Mouse (Mus musculus): ENCODE results near the gene Pds5b. TPM values are rescaled to one million over a fixed set of nuclear protein-coding genes. Genes with fewer than 3 reads are reported as not detected.
"Not testable (repeated sequence)": the region's sequence is repeated elsewhere in the genome, so short reads cannot be mapped to it uniquely, and the experiment has no call there.

The Pds5b gene
- polyA plus RNA-seq, 1 experiment from 2014 or later: 33.1 TPM

DNA sequence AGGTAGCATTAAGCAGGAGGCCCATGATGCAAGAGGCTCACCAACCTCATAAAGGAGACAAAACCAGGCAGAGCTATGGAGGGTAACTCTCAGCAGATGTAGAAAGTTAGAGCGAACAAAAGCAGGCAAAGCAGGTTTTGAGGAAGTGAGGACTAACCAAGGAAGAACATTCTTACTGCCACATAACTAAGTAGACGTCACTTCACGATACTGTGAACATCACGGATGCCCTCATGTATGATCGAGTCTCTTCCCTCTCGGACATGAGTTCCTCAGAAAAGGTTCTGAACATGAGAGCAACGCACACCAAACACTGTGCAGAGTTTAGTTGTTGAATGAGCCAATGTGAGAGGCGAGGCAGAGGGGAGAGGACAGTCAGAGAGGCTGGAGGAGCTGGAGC lies 163.2 kb downstream of the Pds5b start:
- H3K27me3 ChIP-seq: no peaks in the 10 kb centered on the region
- no peak overlapping the region for H3K9ac ChIP-seq
- H3K36me3 ChIP-seq: no peaks in the 10 kb centered on the region
- 92% methylated on average over 8 of the region's 8 CpGs for WGBS
- no peak overlapping the region for H3K4me3 ChIP-seq
- ATAC-seq (ENCODE audit: insufficient number of reproducible peaks, low FRiP score, low TSS enrichment, low read depth): no peak
- no peak overlapping the region for H3K27ac ChIP-seq
- peaks cover 19% of the 10 kb centered on the region for H3K4me1 ChIP-seq
- no peaks in the 10 kb centered on the region; the same call in 1 of the 2 replicates for H3K9me3 ChIP-seq
- no peak overlapping the region for H3K4me2 ChIP-seq

DNA sequence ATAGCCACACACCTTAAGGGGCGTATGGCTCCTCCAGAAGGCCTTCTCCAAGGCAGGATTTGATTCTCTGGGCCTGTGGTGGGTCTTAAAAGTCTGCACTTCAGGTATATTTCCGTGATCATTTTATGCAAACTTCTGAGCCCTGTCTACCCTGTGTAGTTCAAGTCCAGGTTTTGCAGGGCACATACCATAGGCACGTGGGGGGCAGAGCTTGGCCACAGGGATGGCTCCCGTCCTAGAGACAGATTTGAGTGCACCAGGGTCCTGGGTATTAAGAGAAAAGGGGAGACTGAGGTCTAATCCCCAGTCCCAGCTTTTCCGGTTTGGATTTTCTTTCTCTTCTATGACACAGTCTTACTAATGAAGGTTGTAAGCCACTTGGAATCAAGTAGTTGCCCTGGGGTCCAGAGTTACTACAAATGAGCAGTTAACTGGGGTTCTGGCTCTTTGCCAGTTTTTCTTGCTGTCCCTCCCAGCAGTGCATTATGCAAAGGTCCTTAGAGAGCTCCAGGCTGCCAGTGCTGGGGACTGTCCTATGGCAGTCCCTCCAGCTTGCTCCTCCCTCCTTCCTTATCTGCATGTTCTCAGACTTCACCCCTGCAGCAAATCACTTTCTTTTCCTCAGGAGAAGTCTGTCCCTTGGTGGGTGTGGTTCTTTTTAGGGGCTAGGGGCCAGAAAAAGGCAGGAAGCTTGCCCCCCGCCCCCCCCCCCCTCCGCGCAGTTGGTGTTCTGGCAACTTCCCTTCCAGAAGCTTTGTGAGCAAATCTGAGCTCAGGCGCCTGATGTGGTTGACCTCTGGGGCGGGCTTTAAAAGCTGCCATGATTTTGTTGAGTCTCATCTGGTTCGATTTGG lies 166.4 kb downstream of the Pds5b start:
- Histone ChIP-seq H3K27me3 (no peaks in the 10 kb centered on the region), H3K27ac (peak overlapping the region; percentile 59), H3K9me3 (no peaks in the 10 kb centered on the region; the same call in 1 of the 2 replicates), H3K4me3 (peak overlapping the region; percentile 6; the same call in 1 of the 2 replicates), H3K4me2 (peak overlapping the region; percentile 17), H3K36me3 (no peaks in the 10 kb centered on the region), H3K9ac (no peak overlapping the region), H3K4me1 (peaks cover 19% of the 10 kb centered on the region)
- WGBS: 26% methylated on average over 11 of the region's 11 CpGs
- peak; percentile 71 for ATAC-seq (ENCODE audit: insufficient number of reproducible peaks, low FRiP score, low TSS enrichment, low read depth)

GRCm38 (mm10) chr5:150840596-150840995 lies 167.1 kb downstream of the Pds5b start:
- peaks cover 19% of the 10 kb centered on the region for H3K4me1 ChIP-seq
- H3K4me2 ChIP-seq: peak overlapping the region; percentile 17; the same call in 1 of the 2 replicates
- no peaks in the 10 kb centered on the region for H3K27me3 ChIP-seq
- WGBS: 24% methylated on average over 11 of the region's 11 CpGs
- H3K9me3 ChIP-seq: no peaks in the 10 kb centered on the region; the same call in 1 of the 2 replicates
- H3K36me3 ChIP-seq: no peaks in the 10 kb centered on the region
- ATAC-seq (ENCODE audit: insufficient number of reproducible peaks, low FRiP score, low TSS enrichment, low read depth): no peak; the same call in 1 of the 2 replicates
- no peak overlapping the region for H3K9ac ChIP-seq
- peak overlapping the region; percentile 59 for H3K27ac ChIP-seq
- peak overlapping the region; percentile 6; the same call in 1 of the 2 replicates for H3K4me3 ChIP-seq

DNA sequence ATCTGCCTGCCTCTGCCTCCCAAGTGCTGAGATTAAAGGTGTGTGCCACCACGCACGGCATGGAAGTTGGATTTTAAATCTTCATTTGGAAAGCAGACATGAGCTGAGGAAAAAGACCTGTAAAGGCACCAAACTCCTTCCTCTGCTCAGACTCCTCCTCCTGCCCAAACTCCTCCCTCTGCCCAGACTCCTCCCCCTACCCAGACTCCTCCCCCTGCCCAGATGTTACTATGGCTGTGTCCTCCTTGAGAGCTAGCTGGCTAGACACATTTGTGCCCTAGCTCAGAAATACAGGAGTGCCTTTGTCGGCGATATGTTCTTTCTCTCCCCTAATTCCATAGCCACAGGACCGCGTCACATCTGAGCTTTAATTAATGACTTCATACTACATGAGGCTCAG lies 172.4 kb downstream of the Pds5b start:
- H3K36me3 ChIP-seq: no peaks in the 10 kb centered on the region
- no peak for ATAC-seq (ENCODE audit: insufficient number of reproducible peaks, low FRiP score, low TSS enrichment, low read depth)
- no peak overlapping the region for H3K27ac ChIP-seq
- no peaks in the 10 kb centered on the region for H3K9me3 ChIP-seq
- no peaks in the 10 kb centered on the region for H3K27me3 ChIP-seq
- 83% methylated on average over 6 of the region's 6 CpGs for WGBS
- H3K4me3 ChIP-seq: no peak overlapping the region
- no peak overlapping the region for H3K9ac ChIP-seq
- H3K4me1 ChIP-seq: no peaks in the 10 kb centered on the region
- no peak overlapping the region for H3K4me2 ChIP-seq

DNA sequence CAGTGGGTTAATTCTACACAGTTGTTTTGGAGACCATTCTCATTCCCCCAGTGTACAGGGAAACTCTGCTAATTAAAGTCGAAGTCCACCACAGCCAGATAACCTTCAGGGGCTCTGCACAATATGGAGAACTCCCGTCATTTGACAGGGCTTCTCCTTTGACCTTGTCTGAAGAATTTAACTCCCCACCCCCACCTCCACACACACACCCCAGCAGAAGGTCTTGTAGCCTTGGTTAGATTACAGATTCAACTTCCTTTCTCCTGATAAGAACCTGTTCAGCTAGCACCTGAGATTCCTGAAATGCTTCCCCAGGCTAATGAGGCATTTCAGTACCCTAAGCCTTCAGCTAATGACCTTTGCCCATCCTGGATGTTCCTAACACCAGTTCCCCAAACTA lies 177.3 kb downstream of the Pds5b start:
- Histone ChIP-seq H3K4me1 (no peaks in the 10 kb centered on the region), H3K27ac (no peak overlapping the region), H3K27me3 (no peaks in the 10 kb centered on the region), H3K9ac (no peak overlapping the region), H3K36me3 (no peaks in the 10 kb centered on the region), H3K4me2 (no peak overlapping the region), H3K4me3 (no peak overlapping the region), H3K9me3 (no peaks in the 10 kb centered on the region)
- no peak for ATAC-seq (ENCODE audit: insufficient number of reproducible peaks, low FRiP score, low TSS enrichment, low read depth)
- 52% methylated on average over 2 of the region's 2 CpGs for WGBS

- not testable (repeated sequence) for H3K4me2 ChIP-seq; H3K9me3 ChIP-seq; H3K4me3 ChIP-seq; H3K27me3 ChIP-seq; H3K9ac ChIP-seq; ATAC-seq (ENCODE audit: insufficient number of reproducible peaks, low FRiP score, low TSS enrichment, low read depth); H3K4me1 ChIP-seq; H3K36me3 ChIP-seq; H3K27ac ChIP-seq
- 88% methylated on average over 2 of the region's 2 CpGs for WGBS
Observed at GRCm38 (mm10) chr5:150852097-150852496, 178.6 kb downstream of the Pds5b start.

- H3K4me3 ChIP-seq: no peak overlapping the region
- no peaks in the 10 kb centered on the region for H3K27me3 ChIP-seq
- H3K9me3 ChIP-seq: no peaks in the 10 kb centered on the region
- no peak overlapping the region for H3K4me2 ChIP-seq
- ATAC-seq (ENCODE audit: insufficient number of reproducible peaks, low FRiP score, low TSS enrichment, low read depth): no peak
- no peaks in the 10 kb centered on the region for H3K36me3 ChIP-seq
- WGBS: 55% methylated on average over 1 of the region's 1 CpGs
- no peaks in the 10 kb centered on the region for H3K4me1 ChIP-seq
- no peak overlapping the region for H3K27ac ChIP-seq
- no peak overlapping the region for H3K9ac ChIP-seq
Observed at GRCm38 (mm10) chr5:150854506-150854905, 181.0 kb downstream of the Pds5b start.

- 53% methylated on average over 5 of the region's 5 CpGs for WGBS
- Histone ChIP-seq H3K27ac (no peak overlapping the region), H3K9ac (no peak overlapping the region), H3K27me3 (no peaks in the 10 kb centered on the region), H3K4me2 (no peak overlapping the region), H3K36me3 (no peaks in the 10 kb centered on the region), H3K4me1 (no peaks in the 10 kb centered on the region), H3K4me3 (no peak overlapping the region), H3K9me3 (no peaks in the 10 kb centered on the region)
- no peak for ATAC-seq (ENCODE audit: insufficient number of reproducible peaks, low FRiP score, low TSS enrichment, low read depth)
Observed at GRCm38 (mm10) chr5:150859642-150860194, 186.2 kb downstream of the Pds5b start.

Other genes with a start within 250 kb of the Pds5b start
- gene Zar1l, start 155.6 kb upstream of the Pds5b start, polyA plus RNA-seq (2015; fragmentation: Nextera tagmentation; extraction: Ambion mirVana): not detected in 2 replicates
- gene Brca2, start 151.1 kb upstream of the Pds5b start, polyA plus RNA-seq (2015; fragmentation: Nextera tagmentation; extraction: Ambion mirVana): 17.6 and 19.3 TPM in 2 replicates
- 5.2 and 6.1 TPM in 2 replicates for gene N4bp2l1, start 76.6 kb upstream of the Pds5b start, polyA plus RNA-seq (2015; fragmentation: Nextera tagmentation; extraction: Ambion mirVana)
- gene N4bp2l2, start 7.6 kb upstream of the Pds5b start, polyA plus RNA-seq (2015; fragmentation: Nextera tagmentation; extraction: Ambion mirVana): 43.6 and 43.9 TPM in 2 replicates